Mouse (Mus musculus) hindbrain, embryonic 14.5 days (tissue): ENCODE measurements around the gene Icmt. TPM values are rescaled to one million over a fixed set of nuclear protein-coding genes. Genes with fewer than 3 reads are reported as not detected.

ENCODE experiments used
- ATAC-seq: fragments of 200-750 bp; cut with Nextera tagmentation; 2 replicates; pipeline ENCODE4 v1.8.0; 2017; ENCODE audit warnings: moderate number of reproducible peaks, mild to moderate bottlenecking, moderate TSS enrichment, moderate library complexity; ENCODE audit not compliant: low FRiP score
- DNase-seq: peaks from one replicate; pipeline ENCODE4 v3.0.0-alpha.2; 2015; ENCODE audit warnings: low spot score
- H3K27ac ChIP-seq: fragments of 300-500 bp; sonication (generic); 2 replicates; pipeline ENCODE4 v1.5.1; 2014; ENCODE audit warnings: mild to moderate bottlenecking, moderate library complexity
- H3K27me3 ChIP-seq: fragments of 300-500 bp; sonication (generic); 2 replicates; pipeline ENCODE4 v1.6.1; 2014; ENCODE audit warnings: mild to moderate bottlenecking, low read length, mixed read lengths; ENCODE audit not compliant: control insufficient read depth, insufficient read depth
- H3K36me3 ChIP-seq: fragments of 300-500 bp; sonication (generic); replicated peaks from 2 replicates; pipeline ENCODE4 v1.6.1; 2014; ENCODE audit not compliant: control insufficient read depth, insufficient read depth
- H3K4me1 ChIP-seq: fragments of 300-500 bp; sonication (generic); replicated peaks from 2 replicates; pipeline ENCODE4 v1.6.1; 2014; ENCODE audit warnings: antibody characterized with exemption, low read length, mixed read lengths; ENCODE audit not compliant: control insufficient read depth, insufficient read depth
- H3K4me2 ChIP-seq: fragments of 300-500 bp; sonication (generic); replicated peaks from 2 replicates; pipeline ENCODE4 v1.6.1; 2014; ENCODE audit warnings: mild to moderate bottlenecking, moderate library complexity
- H3K4me3 ChIP-seq: fragments of 300-500 bp; sonication (generic); replicated peaks from 2 replicates; pipeline ENCODE4 v1.5.1; 2014; ENCODE audit warnings: mild to moderate bottlenecking, low read length
- H3K9ac ChIP-seq: fragments of 300-500 bp; sonication (generic); 2 replicates; pipeline ENCODE4 v1.6.1; 2014
- H3K9me3 ChIP-seq: fragments of 300-500 bp; sonication (generic); 2 replicates; pipeline ENCODE4 v1.6.1; 2016; ENCODE audit warnings: low read length; ENCODE audit not compliant: control insufficient read depth
- WGBS: fragments of 180-500 bp; shearing (Covaris S2); extraction: QIAGEN DNeasy Blood & Tissue Kit; methylation state at CpG from one replicate; pipeline ENCODE4 v1.1.7; 2014; 5-methylcytosine and 5-hydroxymethylcytosine counted together
- polyA plus RNA-seq: library from polyadenylated mRNA; unstranded; fragments of >200 nt; fragmentation: Nextera tagmentation; extraction: Ambion mirVana; gene quantifications from 2 replicates; pipeline ENCODE4 v1.2.1, GENCODE M21; 2014

Icmt gene
- polyA plus RNA-seq, result 20.6 and 22.8 TPM in 2 replicates

DNA sequence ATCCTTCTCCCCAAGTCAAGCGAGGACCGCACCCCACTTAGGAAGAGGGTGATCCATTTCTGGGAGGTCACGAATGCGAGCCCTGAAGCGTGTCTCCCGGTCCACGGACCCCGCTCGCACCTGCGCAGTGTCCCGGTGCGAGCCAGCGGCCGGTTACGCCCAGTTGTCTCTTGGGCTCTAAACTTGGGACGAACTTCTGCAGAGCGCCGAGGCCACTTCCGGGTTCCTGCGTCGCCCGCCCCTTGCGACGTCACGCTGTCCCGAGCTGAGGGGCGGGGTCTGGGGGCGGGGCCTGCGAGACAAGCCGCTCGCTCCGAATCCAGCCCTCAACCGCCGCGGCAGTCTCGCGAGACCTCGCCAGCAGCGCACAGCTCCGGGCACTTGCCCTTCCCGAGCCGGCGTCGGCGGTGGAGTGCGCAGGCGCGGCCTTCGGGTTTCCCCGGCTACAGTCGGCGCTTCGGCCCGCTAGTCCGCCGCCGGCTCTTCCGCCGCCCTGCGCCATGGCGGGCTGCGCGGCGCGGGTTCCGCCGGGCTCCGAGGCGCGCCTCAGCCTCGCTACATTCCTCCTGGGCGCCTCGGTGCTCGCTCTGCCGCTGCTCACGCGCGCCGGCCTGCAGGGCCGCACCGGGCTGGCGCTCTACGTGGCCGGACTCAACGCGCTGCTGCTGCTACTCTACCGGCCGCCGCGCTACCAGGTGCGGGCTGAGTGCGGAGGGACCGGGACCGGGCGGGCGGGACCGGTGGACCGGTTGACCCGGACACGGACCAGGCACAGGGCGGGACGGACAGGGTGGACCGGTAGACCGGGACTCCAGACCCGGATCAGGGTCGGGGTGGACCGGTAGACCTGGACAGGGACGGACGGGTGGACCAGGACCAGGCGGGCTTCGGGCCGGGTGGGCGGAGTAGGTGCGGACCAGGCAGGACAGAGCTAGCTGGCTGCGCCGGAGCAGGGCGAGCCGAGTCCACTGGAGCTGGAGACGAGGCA, at the start of gene Icmt:
Gene Icmt (plus strand): TSS at position 354 of the 988 bp plus-strand sequence.
- ATAC-seq, result peak; percentile 95
- under 1% methylated on average over 110 of the region's 119 CpGs for WGBS
- H3K9me3 ChIP-seq, result no peaks in the 10 kb centered on the region

DNA sequence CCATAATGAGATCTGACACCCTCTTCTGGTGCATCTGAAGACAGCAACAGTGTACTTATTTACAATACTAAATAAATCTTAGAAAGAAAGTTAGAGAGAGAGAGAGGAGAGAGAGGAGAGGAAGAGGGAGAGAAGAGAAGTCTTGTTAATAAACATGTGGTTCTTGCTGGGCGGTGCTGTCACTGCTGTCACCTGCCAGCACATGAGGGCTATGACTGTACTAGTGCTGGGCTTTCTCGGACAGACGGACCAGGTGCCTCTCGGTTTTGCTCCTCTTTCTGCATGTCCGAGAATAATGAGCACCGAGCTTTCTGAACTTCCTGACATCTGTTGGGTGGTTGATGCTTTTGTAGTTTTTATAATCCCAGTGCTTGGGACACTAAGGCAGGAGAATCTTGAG, 46.4 kb upstream of the Icmt start:
- Histone ChIP-seq H3K4me3 (no peak overlapping the region), H3K36me3 (peaks cover 16% of the 10 kb centered on the region), H3K27me3 (no peaks in the 10 kb centered on the region), H3K9me3 (no peaks in the 10 kb centered on the region), H3K27ac (no peak overlapping the region), H3K9ac (no peak overlapping the region), H3K4me1 (peaks cover 10% of the 10 kb centered on the region), H3K4me2 (no peak overlapping the region)
- DNase-seq (no peak), ATAC-seq (no peak)
- WGBS, result 93% methylated on average over 6 of the region's 6 CpGs

More for the DNA sequence above, at the start of gene Icmt:
- Histone ChIP-seq H3K4me2 (peak within 1 kb of the TSS; percentile 96), H3K27ac (peak within 1 kb of the TSS; percentile 80), H3K27me3 (peaks cover 39% of the 10 kb centered on the region), H3K4me1 (peaks cover 22% of the 10 kb centered on the region), H3K9ac (peak within 1 kb of the TSS; percentile 97), H3K4me3 (peak within 1 kb of the TSS; percentile 96), H3K36me3 (peaks cover 27% of the 10 kb centered on the region)
- peak; percentile 99 for DNase-seq

- Histone ChIP-seq H3K27ac (no peak overlapping the region), H3K27me3 (no peaks in the 10 kb centered on the region), H3K9me3 (no peaks in the 10 kb centered on the region), H3K36me3 (peaks cover 16% of the 10 kb centered on the region), H3K4me1 (no peaks in the 10 kb centered on the region), H3K4me3 (no peak overlapping the region), H3K9ac (no peak overlapping the region), H3K4me2 (no peak overlapping the region)
- DNase-seq, result no peak
- 76% methylated on average over 9 of the region's 9 CpGs for WGBS
- no peak for ATAC-seq
These were observed 43.8 kb upstream of the Icmt start for GRCm38 (mm10) chr4:152253183-152253759.

- no peak overlapping the region for H3K4me2 ChIP-seq
- H3K4me1 ChIP-seq, result no peaks in the 10 kb centered on the region
- no peak overlapping the region for H3K27ac ChIP-seq
- H3K9ac ChIP-seq, result no peak overlapping the region
- ATAC-seq, result no peak
- H3K4me3 ChIP-seq, result no peak overlapping the region
- WGBS, result 58% methylated on average over 6 of the region's 6 CpGs
- DNase-seq, result no peak
- peaks cover 19% of the 10 kb centered on the region for H3K36me3 ChIP-seq
- H3K9me3 ChIP-seq, result no peaks in the 10 kb centered on the region
- H3K27me3 ChIP-seq, result no peaks in the 10 kb centered on the region
These were observed 40.0 kb upstream of the Icmt start for GRCm38 (mm10) chr4:152257070-152257469.

DNA sequence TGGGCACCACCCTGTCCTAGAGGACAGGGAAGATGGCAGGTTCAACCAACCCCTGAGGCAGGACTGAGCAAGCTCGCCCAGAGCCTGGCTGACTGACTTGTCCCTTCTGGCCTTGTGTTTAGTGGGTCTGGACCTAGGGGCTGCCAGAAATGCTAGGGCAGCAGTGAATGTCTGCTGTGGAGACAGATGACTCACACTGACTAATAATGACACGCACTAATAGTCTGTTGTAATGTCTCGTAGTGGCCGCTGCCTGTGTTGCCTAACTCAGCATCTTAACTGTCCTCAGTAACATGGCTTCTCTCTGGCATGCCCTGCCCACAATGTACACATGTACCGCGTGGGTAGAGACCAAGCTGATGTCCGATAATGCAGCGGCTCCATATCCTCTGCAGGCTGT, 36.6 kb upstream of the Icmt start:
- 0 out of 2 replicates have a peak, but pooled peaks cover 3% of the 10 kb centered on the region for H3K36me3 ChIP-seq

GRCm38 (mm10) chr4:152262187-152262586, 34.8 kb upstream of the Icmt start:
- Histone ChIP-seq H3K4me1 (no peaks in the 10 kb centered on the region; the same call in 1 of the 2 replicates), H3K4me3 (no peak overlapping the region), H3K36me3 (0 out of 2 replicates have a peak, but pooled peaks cover 3% of the 10 kb centered on the region), H3K9me3 (no peaks in the 10 kb centered on the region), H3K9ac (no peak overlapping the region), H3K27ac (no peak overlapping the region), H3K27me3 (no peaks in the 10 kb centered on the region), H3K4me2 (no peak overlapping the region)
- 64% methylated on average over 9 of the region's 9 CpGs for WGBS
- ATAC-seq (no peak), DNase-seq (no peak)

More for the DNA sequence above, 36.6 kb upstream of the Icmt start:
- Histone ChIP-seq H3K4me1 (no peaks in the 10 kb centered on the region), H3K4me2 (no peak overlapping the region), H3K27me3 (no peaks in the 10 kb centered on the region), H3K4me3 (no peak overlapping the region), H3K9ac (no peak overlapping the region), H3K9me3 (no peaks in the 10 kb centered on the region), H3K27ac (no peak overlapping the region)
- ATAC-seq, result no peak
- DNase-seq, result no peak
- 87% methylated on average over 8 of the region's 8 CpGs for WGBS

DNA sequence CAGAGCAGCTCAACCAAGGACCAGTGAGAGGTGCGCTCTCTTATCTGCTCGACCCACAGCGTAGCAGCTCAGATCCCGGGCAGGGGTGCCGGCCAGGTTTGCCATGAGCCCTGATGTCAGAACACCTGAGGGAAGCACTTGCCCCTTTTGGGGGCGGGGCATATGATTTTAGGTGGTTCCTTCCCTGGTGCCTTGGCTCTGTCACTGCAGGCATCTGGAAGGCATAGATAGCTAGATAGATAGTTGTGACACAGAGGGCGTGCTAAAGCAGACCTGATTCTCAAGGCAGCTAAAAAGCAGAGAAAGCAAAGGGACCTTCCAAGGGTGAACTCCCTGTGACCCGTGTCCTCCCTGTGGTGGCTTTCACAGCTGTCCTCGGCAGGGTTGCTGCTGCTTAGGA, 33.9 kb upstream of the Icmt start:
- Histone ChIP-seq H3K9ac (no peak overlapping the region), H3K36me3 (peaks cover 5% of the 10 kb centered on the region; the same call in 1 of the 2 replicates), H3K27me3 (no peaks in the 10 kb centered on the region), H3K9me3 (no peaks in the 10 kb centered on the region), H3K4me2 (no peak overlapping the region), H3K4me3 (no peak overlapping the region), H3K27ac (no peak overlapping the region), H3K4me1 (no peaks in the 10 kb centered on the region; the same call in 1 of the 2 replicates)
- ATAC-seq, result no peak
- 62% methylated on average over 9 of the region's 9 CpGs for WGBS
- no peak for DNase-seq

- Histone ChIP-seq H3K4me1 (no peaks in the 10 kb centered on the region; the same call in none of the 2 replicates), H3K27ac (no peak overlapping the region), H3K36me3 (peaks cover 10% of the 10 kb centered on the region), H3K9me3 (no peaks in the 10 kb centered on the region), H3K27me3 (0 out of 2 replicates have a peak, but pooled peaks cover under 1% of the 10 kb centered on the region), H3K4me2 (no peak overlapping the region), H3K9ac (no peak overlapping the region), H3K4me3 (no peak overlapping the region)
- 31% methylated on average over 10 of the region's 10 CpGs for WGBS
- ATAC-seq (peak; percentile 22; the same call in 1 of the 2 replicates), DNase-seq (no peak)
These were observed 33.4 kb upstream of the Icmt start for GRCm38 (mm10) chr4:152263512-152264176.

DNA sequence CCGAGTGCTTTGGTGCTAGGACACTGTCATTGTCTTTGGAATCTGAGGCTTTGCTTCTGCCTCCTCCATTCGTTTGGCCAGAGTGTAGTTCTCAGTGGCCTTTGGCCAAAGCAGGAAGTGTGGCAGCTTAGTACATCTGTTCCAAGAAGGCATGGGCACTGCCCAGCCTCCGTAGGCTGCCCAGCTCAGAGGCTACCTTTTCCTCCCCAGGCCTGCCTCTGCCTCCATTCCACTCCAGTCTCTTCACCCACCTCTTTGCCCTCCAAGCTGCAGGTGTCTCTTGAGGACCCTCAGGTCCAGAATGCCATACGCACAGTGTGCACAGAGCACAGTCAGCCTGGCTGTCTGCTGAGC, 32.9 kb upstream of the Icmt start:
- Histone ChIP-seq H3K27me3 (0 out of 2 replicates have a peak, but pooled peaks cover 5% of the 10 kb centered on the region), H3K9me3 (no peaks in the 10 kb centered on the region), H3K4me1 (no peaks in the 10 kb centered on the region; the same call in none of the 2 replicates), H3K4me3 (no peak overlapping the region), H3K27ac (no peak overlapping the region), H3K36me3 (peaks cover 11% of the 10 kb centered on the region), H3K9ac (no peak overlapping the region), H3K4me2 (no peak overlapping the region)
- WGBS, result 57% methylated on average over 4 of the region's 4 CpGs
- ATAC-seq (no peak), DNase-seq (no peak)
